Mouse (Mus musculus) liver, embryonic 18 days (tissue): ENCODE measurements around the gene Slc17a6. TPM values are rescaled to one million over a fixed set of nuclear protein-coding genes. Genes with fewer than 3 reads are reported as not detected.

Experiments
- polyA plus RNA-seq: library from polyadenylated mRNA; depleted of rRNA; stranded (reverse); fragments of >200 nt; gene quantifications from 2 replicates; pipeline ENCODE4 v1.2.3, GENCODE M21; 2012; rRNA removed

Slc17a6 gene
- not detected in 2 replicates for polyA plus RNA-seq

GRCm38 (mm10) chr7:51621694-51622145 is at the start of gene Slc17a6:
Slc17a6 (plus strand) TSS chr7:51622006.

Other genes starting within 250 kb of the Slc17a6 start
- gene Ano5, start 111.0 kb upstream of the Slc17a6 start, polyA plus RNA-seq = not detected in 2 replicates
- 2.7 and 2.9 TPM in 2 replicates for gene Gas2, start 240.0 kb downstream of the Slc17a6 start, polyA plus RNA-seq
- 4.1 and 4.7 TPM in 2 replicates for gene Fancf, start 240.3 kb downstream of the Slc17a6 start, polyA plus RNA-seq